Mouse (Mus musculus): ENCODE results near the gene Nupl2.

Gene Nupl2

DNA sequence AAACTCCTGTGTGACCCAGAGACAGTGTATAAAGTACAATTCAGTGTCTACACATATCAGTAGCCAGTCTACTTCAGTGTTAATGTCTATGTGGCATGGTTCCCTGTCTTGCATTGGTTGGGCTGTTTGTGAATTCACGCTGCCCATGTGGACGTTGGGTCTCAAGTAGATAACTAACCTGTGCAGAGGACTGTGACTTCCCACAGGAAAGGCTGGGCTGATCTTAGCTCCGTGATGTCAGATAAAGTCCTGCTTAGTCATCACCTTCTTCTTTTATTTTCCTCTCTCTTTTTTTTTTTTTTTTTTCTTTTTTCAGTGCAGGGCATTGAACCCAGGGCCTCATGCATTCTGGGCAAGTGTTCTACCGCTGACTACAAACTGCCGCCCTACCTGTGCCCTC, 43.7 kb downstream of the Nupl2 start:
- DNase-seq (ENCODE audit: low spot score in 2 of 2) = no peak

DNA sequence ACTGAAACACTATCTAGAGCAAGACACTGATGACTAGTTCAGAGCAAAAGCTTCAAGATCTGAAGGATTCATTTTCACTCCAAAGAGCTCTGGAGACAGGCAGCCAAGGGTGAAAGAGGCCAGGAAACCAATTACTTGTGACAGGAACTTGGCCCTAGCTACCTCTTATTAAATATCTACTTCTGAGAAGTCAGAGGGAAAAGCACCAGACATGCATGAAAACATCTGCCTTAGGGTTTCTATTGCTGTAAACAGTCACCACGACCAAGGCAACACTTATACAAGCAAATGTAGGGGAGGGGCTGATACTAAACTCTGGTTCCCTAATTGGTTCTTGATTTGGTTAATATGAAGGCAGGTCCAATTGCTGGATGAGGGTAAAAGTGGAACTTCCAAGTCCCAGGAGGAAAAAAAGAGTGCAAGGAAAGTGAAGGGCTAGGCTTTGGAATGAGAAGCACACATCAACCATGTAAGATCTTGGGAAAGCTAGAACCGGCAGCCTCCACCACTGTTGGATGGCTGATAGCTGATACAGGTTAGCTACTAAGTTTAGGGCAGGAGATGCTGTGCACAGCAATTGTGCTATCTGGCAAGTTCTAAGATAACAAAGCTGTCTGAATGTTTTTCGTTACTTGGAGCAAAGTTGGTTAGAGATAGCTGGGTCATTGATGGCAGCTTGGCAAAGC, 49.2 kb downstream of the Nupl2 start:
- no peak for DNase-seq (ENCODE audit: low spot score in 2 of 2)

DNA sequence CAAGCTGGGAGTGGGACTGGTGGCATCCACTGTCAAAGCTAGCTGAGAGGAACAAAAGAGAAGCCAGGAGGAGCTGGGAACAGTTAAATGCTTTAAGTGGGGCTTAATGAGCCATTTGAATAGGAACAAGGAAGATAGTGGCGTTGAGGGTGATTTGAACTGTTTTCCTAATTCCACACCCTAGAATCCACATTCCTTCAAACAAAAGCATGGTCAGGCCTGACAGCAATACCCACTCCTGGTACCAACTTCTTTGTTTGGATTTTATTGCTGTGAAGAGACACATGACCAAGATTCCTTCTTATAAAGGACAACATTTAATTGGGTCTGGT, 49.8 kb downstream of the Nupl2 start:
- DNase-seq (ENCODE audit: low spot score in 2 of 2) = no peak

DNA sequence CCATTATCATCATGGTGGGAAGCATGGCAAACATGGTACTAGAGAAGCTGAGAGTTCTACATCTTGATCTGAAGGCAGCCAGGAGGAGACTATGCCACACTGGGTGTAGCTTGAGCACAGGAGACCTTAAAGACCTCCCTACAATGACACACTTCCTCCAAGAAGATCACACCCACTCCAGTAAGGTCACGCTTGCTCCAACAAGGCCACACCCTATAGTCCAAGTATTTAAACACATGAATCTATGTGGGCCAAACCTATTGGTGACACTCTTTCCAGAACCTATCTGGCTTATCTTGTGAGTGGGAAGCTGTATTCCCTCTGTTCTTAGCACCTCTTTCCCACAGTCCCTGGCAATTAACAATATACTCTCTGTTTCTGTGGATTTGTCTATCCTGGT, 50.1 kb downstream of the Nupl2 start:
- DNase-seq (ENCODE audit: low spot score in 2 of 2) = no peak
